Mouse (Mus musculus) midbrain, embryonic 14.5 days (tissue): ENCODE data around the gene Ipo13. TPM values are rescaled to one million over a fixed set of nuclear protein-coding genes. Genes with fewer than 3 reads are reported as not detected.

Experiments used
- ATAC-seq: fragments of 200-750 bp; cut with Nextera tagmentation; 2 replicates; pipeline ENCODE4 v1.8.0; 2017; ENCODE audit warnings: moderate number of reproducible peaks, moderate library complexity; ENCODE audit not compliant: low FRiP score, low TSS enrichment
- DNase-seq: peaks from one replicate; pipeline ENCODE4 v3.0.0-alpha.2; 2015
- H3K27ac ChIP-seq: fragments of 300-500 bp; sonication (generic); replicated peaks from 2 replicates; pipeline ENCODE4 v1.5.1; 2014; ENCODE audit warnings: mild to moderate bottlenecking, low read depth, low read length, moderate library complexity
- H3K27me3 ChIP-seq: fragments of 300-500 bp; sonication (generic); 2 replicates; pipeline ENCODE4 v1.6.1; 2014; ENCODE audit warnings: low read length, control low read depth, mixed read lengths; ENCODE audit not compliant: control insufficient read depth, insufficient read depth
- H3K36me3 ChIP-seq: fragments of 300-500 bp; sonication (generic); 2 replicates; pipeline ENCODE4 v1.6.1; 2014; ENCODE audit warnings: low read length, control low read depth; ENCODE audit not compliant: control insufficient read depth, insufficient read depth
- H3K4me1 ChIP-seq: fragments of 300-500 bp; sonication (generic); 2 replicates; pipeline ENCODE4 v1.6.1; 2014; ENCODE audit warnings: mild to moderate bottlenecking, antibody characterized with exemption, low read length, control low read depth; ENCODE audit not compliant: control insufficient read depth, insufficient read depth
- H3K4me2 ChIP-seq: fragments of 300-500 bp; sonication (generic); 2 replicates; pipeline ENCODE4 v1.6.1; 2014; ENCODE audit warnings: mild to moderate bottlenecking, low read length, moderate library complexity
- H3K4me3 ChIP-seq: fragments of 300-500 bp; sonication (generic); replicated peaks from 2 replicates; pipeline ENCODE4 v1.5.1; 2014; ENCODE audit warnings: low read depth, low read length
- H3K9ac ChIP-seq: fragments of 300-500 bp; sonication (generic); replicated peaks from 2 replicates; pipeline ENCODE4 v1.6.1; 2014; ENCODE audit warnings: mild to moderate bottlenecking, low read length, moderate library complexity
- H3K9me3 ChIP-seq: fragments of 300-500 bp; sonication (generic); 2 replicates; pipeline ENCODE4 v1.6.1; 2016; ENCODE audit warnings: low read length, control low read depth, mixed read lengths; ENCODE audit not compliant: control insufficient read depth
- WGBS: fragments of 180-500 bp; shearing (Covaris S2); extraction: QIAGEN DNeasy Blood & Tissue Kit; methylation state at CpG from one replicate; pipeline ENCODE4 v1.1.7; 2014; 5-methylcytosine and 5-hydroxymethylcytosine counted together
- polyA plus RNA-seq: library from polyadenylated mRNA; unstranded; fragments of >200 nt; fragmentation: Nextera tagmentation; extraction: Ambion mirVana; gene quantifications from 2 replicates; pipeline ENCODE4 v1.2.1, GENCODE M21; 2014

Gene Ipo13
- polyA plus RNA-seq, result 56.0 and 62.7 TPM in 2 replicates

DNA sequence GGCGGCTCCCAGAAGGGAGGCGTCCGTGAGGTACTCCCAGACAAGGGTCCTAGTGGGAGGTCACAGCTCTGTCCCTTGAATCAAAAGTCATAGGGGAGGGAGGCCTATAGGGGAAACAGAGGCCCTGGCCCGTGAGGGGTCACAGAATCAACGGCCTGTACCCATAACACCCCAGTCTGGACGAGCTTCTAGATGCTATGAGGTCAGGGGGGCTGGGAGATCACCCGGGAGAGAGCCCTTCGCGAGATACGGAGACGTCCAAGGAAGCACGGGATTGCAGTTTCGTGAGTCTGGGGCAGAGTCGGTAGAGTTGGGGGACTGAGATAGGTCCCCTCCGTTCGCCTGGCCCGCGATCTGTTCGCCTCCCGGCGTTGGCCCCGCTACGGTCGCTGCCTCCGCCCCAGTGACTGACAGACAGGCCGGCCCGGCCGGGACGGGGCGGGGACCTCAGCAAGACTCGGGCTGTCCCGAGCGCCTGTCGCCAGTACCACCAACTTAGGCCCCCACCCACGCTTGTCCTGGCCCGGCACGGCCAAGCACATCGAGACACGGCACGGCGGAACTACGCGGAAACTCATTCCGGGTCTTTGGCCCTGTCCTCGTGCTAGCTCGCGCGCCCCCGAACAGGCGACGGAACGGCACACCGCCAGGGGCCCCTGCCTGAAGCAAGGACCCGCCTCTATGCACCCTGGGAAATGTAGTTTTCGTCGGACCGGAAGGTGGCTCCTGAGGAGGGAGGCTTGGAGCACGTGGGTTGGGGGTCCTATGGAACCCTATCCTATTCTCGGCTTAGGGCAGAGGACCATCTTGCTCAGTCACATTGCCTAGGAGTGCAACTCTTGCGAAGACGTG, at the start of gene Ipo13:
Gene Ipo13 (minus strand): TSS at position 409 of the 852 bp plus-strand sequence.
- H3K9me3 ChIP-seq, result no peaks in the 10 kb centered on the region
- H3K27me3 ChIP-seq, result no peaks in the 10 kb centered on the region
- peak; percentile 95 for ATAC-seq
- peak within 1 kb of the TSS; percentile 87 for H3K27ac ChIP-seq
- H3K4me1 ChIP-seq, result peaks cover 38% of the 10 kb centered on the region
- peak; percentile 97 for DNase-seq
- peaks cover 17% of the 10 kb centered on the region for H3K36me3 ChIP-seq
- peak within 1 kb of the TSS; percentile 99 for H3K4me2 ChIP-seq
- H3K9ac ChIP-seq, result peak within 1 kb of the TSS; percentile 87
- peak within 1 kb of the TSS; percentile 85 for H3K4me3 ChIP-seq
- WGBS, result under 1% methylated on average over 61 of the region's 61 CpGs

DNA sequence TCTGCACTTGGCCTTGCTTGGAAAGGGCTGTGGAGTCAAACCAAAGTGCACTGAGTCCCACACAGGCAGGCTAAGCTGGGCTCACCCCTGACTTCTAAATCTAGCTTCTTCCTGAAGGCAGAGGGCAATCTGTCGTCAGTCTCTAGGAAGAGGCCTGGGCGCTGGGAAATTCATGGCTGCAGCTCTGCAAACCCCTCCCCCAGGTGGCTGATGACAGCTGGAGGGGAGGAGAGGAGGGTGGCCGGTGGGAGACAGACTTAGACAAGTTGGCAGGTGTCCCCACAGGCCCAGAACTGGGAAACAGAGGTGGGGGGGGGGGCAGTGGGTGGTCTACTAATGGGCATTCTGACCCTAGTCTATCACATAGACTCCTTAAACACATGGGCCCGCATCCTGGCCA, 42.7 kb upstream of the Ipo13 start:
- Histone ChIP-seq H3K9ac (no peak overlapping the region), H3K4me1 (no peaks in the 10 kb centered on the region), H3K36me3 (peaks cover 12% of the 10 kb centered on the region; the same call in 1 of the 2 replicates), H3K27ac (no peak overlapping the region), H3K27me3 (no peaks in the 10 kb centered on the region), H3K4me2 (no peak overlapping the region), H3K4me3 (no peak overlapping the region), H3K9me3 (no peaks in the 10 kb centered on the region)
- ATAC-seq (no peak), DNase-seq (no peak)
- WGBS, result 64% methylated on average over 4 of the region's 4 CpGs

DNA sequence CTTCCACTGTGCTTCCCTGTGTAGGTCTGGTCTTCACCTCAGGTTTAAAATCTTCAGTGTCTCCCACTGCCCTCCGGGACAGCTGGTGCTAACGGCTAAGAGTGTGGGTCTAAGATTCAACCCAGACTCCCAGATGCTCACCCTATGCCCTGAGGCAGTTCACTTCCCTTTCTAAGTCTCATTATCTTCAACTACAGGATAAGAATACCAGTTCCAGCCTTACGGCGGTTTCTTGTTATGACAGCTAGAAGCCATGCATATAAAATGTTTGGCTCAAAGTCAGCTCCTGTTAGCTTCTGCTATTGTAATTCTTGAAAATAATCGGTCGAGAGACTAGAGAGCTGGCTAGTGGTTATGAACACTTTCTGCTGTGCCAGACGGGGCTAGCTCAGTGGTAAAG, 32.7 kb upstream of the Ipo13 start:
- ATAC-seq, result no peak

DNA sequence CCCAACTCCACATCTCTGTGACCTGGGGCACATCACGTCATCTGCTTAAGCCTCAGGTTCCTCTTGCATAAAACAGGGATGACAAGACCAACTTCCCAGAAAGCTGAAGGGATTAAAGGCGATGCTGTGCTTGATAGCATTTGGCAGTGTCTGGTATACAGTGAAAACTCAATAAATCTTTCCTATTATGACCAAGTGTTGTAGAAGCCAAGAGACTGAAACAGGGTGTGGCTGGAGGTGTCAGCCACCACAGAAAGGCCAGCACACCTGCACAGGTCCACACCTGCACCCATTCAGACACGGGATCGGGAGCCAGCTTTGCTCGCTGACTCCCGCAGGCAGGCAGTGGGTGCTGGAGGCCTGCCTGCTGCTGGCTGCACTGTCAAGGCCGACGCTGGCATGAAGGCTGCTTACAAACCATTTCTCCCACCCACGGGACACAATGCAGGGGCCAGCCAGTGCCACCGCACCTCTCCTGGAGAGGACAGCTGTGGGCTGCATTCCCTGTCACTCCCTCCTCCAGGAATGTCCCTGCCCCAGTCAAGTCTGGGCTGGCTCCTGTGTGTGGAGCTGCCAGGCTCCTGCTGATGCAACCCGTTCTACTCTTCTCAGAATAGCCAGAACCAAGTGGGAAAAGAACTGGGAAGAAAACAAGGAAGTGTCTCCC, 32.0 kb upstream of the Ipo13 start:
- WGBS, result 86% methylated on average over 11 of the region's 11 CpGs
- peaks cover 2% of the 10 kb centered on the region; the same call in 1 of the 2 replicates for H3K4me1 ChIP-seq
- H3K4me2 ChIP-seq, result no peak overlapping the region
- H3K4me3 ChIP-seq, result no peak overlapping the region
- H3K27ac ChIP-seq, result no peak overlapping the region
- no peaks in the 10 kb centered on the region for H3K27me3 ChIP-seq
- H3K9me3 ChIP-seq, result no peaks in the 10 kb centered on the region
- ATAC-seq (no peak), DNase-seq (no peak)
- peaks cover 5% of the 10 kb centered on the region; the same call in 1 of the 2 replicates for H3K36me3 ChIP-seq
- no peak overlapping the region for H3K9ac ChIP-seq

More for the DNA sequence above, 32.7 kb upstream of the Ipo13 start:
- Histone ChIP-seq H3K27ac (no peak overlapping the region), H3K4me1 (peaks cover 2% of the 10 kb centered on the region; the same call in 1 of the 2 replicates), H3K4me3 (no peak overlapping the region), H3K36me3 (peaks cover 8% of the 10 kb centered on the region; the same call in 1 of the 2 replicates), H3K9me3 (no peaks in the 10 kb centered on the region), H3K27me3 (no peaks in the 10 kb centered on the region), H3K9ac (no peak overlapping the region), H3K4me2 (no peak overlapping the region)
- peak; percentile 41 for DNase-seq
- 66% methylated on average over 7 of the region's 7 CpGs for WGBS

DNA sequence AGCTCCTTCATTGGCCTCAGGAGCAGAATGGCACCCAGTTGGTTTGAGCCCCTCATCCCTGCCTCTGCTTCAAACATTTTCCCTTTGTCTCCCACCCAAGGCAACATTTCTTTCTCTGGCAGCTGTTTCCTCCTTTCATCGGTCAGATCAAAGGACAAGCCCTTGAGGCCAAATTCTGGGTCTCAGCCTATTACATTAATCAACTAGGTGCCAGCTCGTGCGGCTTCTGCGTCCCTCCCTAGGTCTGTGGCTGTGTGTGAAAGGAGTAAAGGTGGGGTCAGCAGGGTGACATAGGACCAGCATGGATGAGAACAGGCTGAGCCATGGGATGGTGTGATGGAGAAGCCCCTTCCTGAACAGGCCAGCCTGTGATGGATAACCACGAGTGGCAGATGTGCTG, 28.5 kb upstream of the Ipo13 start:
- Histone ChIP-seq H3K4me2 (no peak overlapping the region), H3K36me3 (0 out of 2 replicates have a peak, but pooled peaks cover 6% of the 10 kb centered on the region), H3K4me3 (no peak overlapping the region), H3K27ac (0 out of 2 replicates have a peak overlapping the region, but pooled peaks have one; percentile 8), H3K9ac (no peak overlapping the region; the same call in 1 of the 2 replicates), H3K9me3 (no peaks in the 10 kb centered on the region), H3K27me3 (no peaks in the 10 kb centered on the region), H3K4me1 (peaks cover 2% of the 10 kb centered on the region; the same call in 1 of the 2 replicates)
- 45% methylated on average over 5 of the region's 5 CpGs for WGBS
- ATAC-seq (no peak), DNase-seq (peak; percentile 28)

DNA sequence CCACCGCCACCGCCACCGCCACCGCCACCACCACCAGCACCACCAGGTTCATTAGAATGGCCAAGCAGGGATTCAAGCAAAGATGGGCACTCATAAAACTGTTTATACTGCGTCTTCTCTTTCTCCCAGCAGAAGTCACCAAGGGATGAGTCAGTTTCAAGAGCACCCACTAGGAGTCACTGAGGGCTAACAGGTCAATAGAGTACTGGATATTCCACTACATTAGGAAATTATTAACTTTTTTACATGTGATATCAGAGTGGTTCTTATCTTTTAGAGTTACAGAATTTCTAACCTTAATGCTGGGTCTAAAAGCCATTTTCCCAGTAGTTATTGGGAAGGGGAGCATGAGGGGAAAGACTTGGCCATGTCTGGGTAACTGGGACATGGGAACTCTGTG, 22.2 kb upstream of the Ipo13 start:
- DNase-seq, result no peak
- WGBS, result 100% methylated on average over 5 of the region's 5 CpGs

DNA sequence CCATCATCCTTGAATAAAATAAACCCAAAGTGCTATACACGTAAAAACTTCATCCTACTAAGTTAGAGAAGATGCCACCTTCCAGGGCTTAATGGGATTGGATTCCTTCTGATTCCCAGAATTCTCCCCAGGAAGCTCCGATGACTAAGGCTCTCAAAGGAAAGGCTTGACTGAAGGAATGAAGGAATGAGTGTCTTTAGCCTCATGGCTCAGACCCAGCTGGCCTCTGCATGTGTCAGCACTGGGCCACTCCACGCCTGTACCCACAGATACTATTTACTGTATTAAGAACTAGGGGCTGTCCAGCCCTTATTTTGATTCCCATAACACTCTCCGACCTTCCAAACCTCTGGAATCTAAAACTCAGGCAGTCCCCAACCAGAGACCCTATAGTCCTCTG, 19.3 kb upstream of the Ipo13 start:
- H3K4me3 ChIP-seq, result no peak overlapping the region
- peaks cover 3% of the 10 kb centered on the region; the same call in 1 of the 2 replicates for H3K36me3 ChIP-seq
- peaks cover 12% of the 10 kb centered on the region for H3K27me3 ChIP-seq
- peaks cover 7% of the 10 kb centered on the region for H3K4me1 ChIP-seq
- H3K4me2 ChIP-seq, result no peak overlapping the region
- H3K9ac ChIP-seq, result no peak overlapping the region
- DNase-seq, result no peak
- H3K9me3 ChIP-seq, result no peaks in the 10 kb centered on the region
- ATAC-seq, result no peak
- H3K27ac ChIP-seq, result no peak overlapping the region
- WGBS, result 92% methylated on average over 4 of the region's 4 CpGs

More for the DNA sequence above, 22.2 kb upstream of the Ipo13 start:
- no peak for ATAC-seq
- Histone ChIP-seq H3K4me3 (no peak overlapping the region), H3K4me1 (no peaks in the 10 kb centered on the region), H3K36me3 (peaks cover 10% of the 10 kb centered on the region; the same call in 1 of the 2 replicates), H3K27ac (no peak overlapping the region), H3K9me3 (no peaks in the 10 kb centered on the region), H3K27me3 (no peaks in the 10 kb centered on the region), H3K9ac (no peak overlapping the region), H3K4me2 (no peak overlapping the region)

DNA sequence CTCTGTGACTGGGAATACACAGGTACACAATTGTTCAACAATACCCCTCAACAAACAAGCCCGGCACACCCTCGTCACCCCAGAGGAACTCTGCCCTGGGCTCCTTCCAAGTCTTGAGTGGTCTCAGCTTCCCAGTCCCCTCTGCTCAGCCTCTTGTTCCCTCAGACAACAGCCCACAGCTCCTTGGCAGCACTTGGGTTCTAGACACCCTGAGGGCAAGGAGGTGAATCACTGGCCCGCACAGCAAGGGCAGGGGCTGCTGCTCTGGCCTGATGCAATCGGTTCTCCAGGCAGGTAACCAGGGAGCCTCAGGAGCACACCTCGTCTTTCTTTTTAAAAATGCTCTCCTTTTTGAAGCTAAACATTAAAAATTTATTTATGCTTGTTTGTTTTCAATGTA, 18.4 kb upstream of the Ipo13 start:
- no peak overlapping the region for H3K4me3 ChIP-seq
- H3K27me3 ChIP-seq, result peaks cover 20% of the 10 kb centered on the region
- H3K36me3 ChIP-seq, result peaks cover 3% of the 10 kb centered on the region; the same call in 1 of the 2 replicates
- ATAC-seq (no peak), DNase-seq (no peak)
- H3K4me2 ChIP-seq, result no peak overlapping the region
- 87% methylated on average over 5 of the region's 5 CpGs for WGBS
- H3K27ac ChIP-seq, result no peak overlapping the region
- H3K9ac ChIP-seq, result no peak overlapping the region
- peaks cover 10% of the 10 kb centered on the region for H3K4me1 ChIP-seq
- H3K9me3 ChIP-seq, result no peaks in the 10 kb centered on the region
